Mouse (Mus musculus) heart, adult 8-10 months (tissue): Measurements from ENCODE around the gene Vps9d1. TPM values are rescaled to one million over a fixed set of nuclear protein-coding genes. Genes with fewer than 3 reads are reported as not detected.
"Not testable (repeated sequence)": the region's sequence is repeated elsewhere in the genome, so short reads cannot be mapped to it uniquely, and the experiment has no call there.

Experiments
- DNase-seq: peaks from one replicate; pipeline ENCODE4 v3.0.0; 2022; ENCODE audit warnings: low spot score
- total RNA-seq, 4 experiments: library from RNA; stranded (reverse); gene quantifications; 2 replicates each; pipeline ENCODE4 v1.2.4; 2022

Gene Vps9d1
- total RNA-seq, 4 experiments from 2014 or later = 25.5 to 35.0 (median 27.5) TPM

- DNase-seq = peak; percentile 56
Observed at GRCm38 (mm10) chr8:123215430-123215829, 38.7 kb downstream of the Vps9d1 start.

- peak; percentile 22 for DNase-seq
Observed at GRCm38 (mm10) chr8:123213118-123213772, 40.9 kb downstream of the Vps9d1 start.

- peak; percentile 79 for DNase-seq
Observed at GRCm38 (mm10) chr8:123212321-123213117, 41.6 kb downstream of the Vps9d1 start, which contains the start of the genes Chmp1a and Spata33. Gene Chmp1a, minus strand, starts transcription at chr8:123212763. Gene Spata33, plus strand, starts transcription at chr8:123212832.

GRCm38 (mm10) chr8:123211876-123212275 is 42.3 kb downstream of the Vps9d1 start:
- no peak for DNase-seq

- DNase-seq = no peak
Observed at GRCm38 (mm10) chr8:123203571-123203970, 50.6 kb downstream of the Vps9d1 start.

GRCm38 (mm10) chr8:123202288-123202687 is 51.9 kb downstream of the Vps9d1 start:
- DNase-seq = peak; percentile 72

- no peak for DNase-seq
Observed at GRCm38 (mm10) chr8:123199864-123200263, 54.3 kb downstream of the Vps9d1 start.

GRCm38 (mm10) chr8:123197016-123197415 is 57.1 kb downstream of the Vps9d1 start:
- DNase-seq = not testable (repeated sequence)

- DNase-seq = no peak
Observed at GRCm38 (mm10) chr8:123193771-123194170, 60.4 kb downstream of the Vps9d1 start.

Other genes starting within 250 kb of the Vps9d1 start
- 10 to 100 TPM; 71.5 to 75.9 (median 75.2) TPM for gene Ankrd11, start 212.1 kb downstream of the Vps9d1 start, total RNA-seq
- 10 to 100 TPM; 86.9 to 99.5 (median 95.3) TPM for gene Spg7, start 191.4 kb downstream of the Vps9d1 start, total RNA-seq
- gene Rpl13, start 152.0 kb downstream of the Vps9d1 start, total RNA-seq = 100 to 1,000 TPM; 402 to 462 (median 427) TPM
- 1 to 10 TPM in 2 of 4 experiments, under 1 TPM in 2; 0.52 to 1.7 (median 0.89) TPM for gene Cpne7, start 137.0 kb downstream of the Vps9d1 start, total RNA-seq
- gene Sult5a1, start 96.0 kb downstream of the Vps9d1 start, total RNA-seq = under 1 TPM; 0.34 to 0.87 (median 0.60) TPM
- 10 to 100 TPM; 22.6 to 45.5 (median 37.4) TPM for gene Dpep1, start 68.1 kb downstream of the Vps9d1 start, total RNA-seq
- gene Chmp1a, start 41.6 kb downstream of the Vps9d1 start, total RNA-seq = 10 to 100 TPM; 61.3 to 68.0 (median 65.5) TPM
- 10 to 100 TPM; 22.0 to 36.7 (median 27.5) TPM for gene Spata33, start 41.5 kb downstream of the Vps9d1 start, total RNA-seq
- 10 to 100 TPM; 15.0 to 25.2 (median 20.2) TPM for gene Cdk10, start 29.5 kb downstream of the Vps9d1 start, total RNA-seq
- gene Spata2l, start 18.1 kb downstream of the Vps9d1 start, total RNA-seq = 1 to 10 TPM; 4.4 to 7.0 (median 6.0) TPM
- 10 to 100 TPM in 1 of 4 experiments, 1 to 10 TPM in 3; 8.2 to 10.8 (median 9.2) TPM for gene Zfp276, start 153 bp downstream of the Vps9d1 start, total RNA-seq
- 1 to 10 TPM; 5.3 to 7.8 (median 6.3) TPM for gene Fanca, start 64.2 kb upstream of the Vps9d1 start, total RNA-seq
- gene Spire2, start 78.4 kb upstream of the Vps9d1 start, total RNA-seq = under 1 TPM in 2 of 4 experiments, not detected in 2; 0.16 to 0.22 TPM
- gene Tcf25, start 119.4 kb upstream of the Vps9d1 start, total RNA-seq = 100 to 1,000 TPM; 135 to 187 (median 158) TPM
- not detected for gene Mc1r, start 152.8 kb upstream of the Vps9d1 start, total RNA-seq
- gene Tubb3, start 157.1 kb upstream of the Vps9d1 start, total RNA-seq = under 1 TPM; 0.22 to 0.75 (median 0.35) TPM
- gene Def8, start 169.2 kb upstream of the Vps9d1 start, total RNA-seq = 10 to 100 TPM; 64.0 to 74.9 (median 68.1) TPM
- gene Afg3l1, start 223.6 kb upstream of the Vps9d1 start, total RNA-seq = 10 to 100 TPM; 59.2 to 78.1 (median 73.3) TPM